Comparison of ENCODE assay signal across 14 mouse cellular contexts in genomic region chr2:84229777-84230176, GRCm38 (mm10).
DNase-seq lines count a peak whose midpoint lies in the region; ATAC-seq lines count a peak whose summit lies in the region.
"Had no signal": no experiment of that assay in that cellular context is flagged by ENCODE, and none has a peak within 500 bp of the region (broad histone marks: within the 10 kb centered on the region; RNA-seq: fewer than 3 reads in every experiment).

No protein-coding gene starts in this region.

- DNase-seq in kidney, adult 11 months = peak; percentile 26
- peak; percentile 32 to 39 for DNase-seq in heart, postnatal 10 days
- peak; percentile 30 to 68 for DNase-seq in kidney, postnatal 25 days
- DNase-seq in T-cell, adult 2 months (ENCODE audit: low spot score) = no peak
- no peak for DNase-seq in embryo, embryonic 10 days (ENCODE audit: low spot score)
- DNase-seq: cerebellum, adult 11-12 months; liver; right cerebral cortex, postnatal 14 days; thymus, postnatal 4 days had no signal

- intact Hi-C loops in heart, postnatal 10 days (cut with DNase I) = loop anchor here (5.0 kb wide), 1 partner anchor 42 kb away; no protein-coding TSS in a partner anchor

- H3K36me3 ChIP-seq in kidney, embryonic 15.5 days = no peaks in the 10 kb centered on the region
- H3K36me3 ChIP-seq in midbrain, embryonic 16.5 days (ENCODE audit: control insufficient read depth, insufficient read depth, low read length) = no peaks in the 10 kb centered on the region
- H3K36me3 ChIP-seq: stomach, embryonic 15.5 days had no signal

- no peaks in the 10 kb centered on the region for H3K9me3 ChIP-seq in kidney, embryonic 15.5 days (replicated peaks)
- no peaks in the 10 kb centered on the region for H3K9me3 ChIP-seq in midbrain, embryonic 16.5 days (replicated peaks; ENCODE audit: control insufficient read depth, low read length, poor library complexity, severe bottlenecking)
- H3K9me3 ChIP-seq: forebrain, embryonic 13.5 days; stomach, embryonic 15.5 days had no signal

- no peak overlapping the region for H3K9ac ChIP-seq in kidney, embryonic 15.5 days
- no peak overlapping the region for H3K9ac ChIP-seq in midbrain, embryonic 16.5 days (ENCODE audit: low read depth, low read length)
- H3K9ac ChIP-seq: forebrain, embryonic 13.5 days; stomach, embryonic 15.5 days had no signal

- 55% methylated on average over 3 of the region's 3 CpGs for WGBS in kidney, embryonic 15.5 days
- WGBS in midbrain, embryonic 16.5 days = 81% methylated on average over 3 of the region's 3 CpGs

- H3K27me3 ChIP-seq in kidney, embryonic 15.5 days = no peaks in the 10 kb centered on the region
- no peaks in the 10 kb centered on the region for H3K27me3 ChIP-seq in midbrain, embryonic 16.5 days (ENCODE audit: control insufficient read depth, insufficient read depth, low read depth, low read length)
- H3K27me3 ChIP-seq: forebrain, embryonic 13.5 days; stomach, embryonic 15.5 days had no signal

- H3K4me3 ChIP-seq in kidney, embryonic 15.5 days (replicated peaks) = no peak overlapping the region
- H3K4me3 ChIP-seq in midbrain, embryonic 16.5 days (ENCODE audit: low read depth, low read length) = no peak overlapping the region
- H3K4me3 ChIP-seq: forebrain, embryonic 13.5 days; stomach, embryonic 15.5 days had no signal

- no peak overlapping the region for H3K4me2 ChIP-seq in kidney, embryonic 15.5 days
- no peak overlapping the region for H3K4me2 ChIP-seq in midbrain, embryonic 16.5 days (ENCODE audit: low read length)
- H3K4me2 ChIP-seq: forebrain, embryonic 13.5 days; stomach, embryonic 15.5 days had no signal

- H3K4me1 ChIP-seq in kidney, embryonic 15.5 days = no peaks in the 10 kb centered on the region; the same call in 1 of the 2 replicates
- H3K4me1 ChIP-seq in midbrain, embryonic 16.5 days (ENCODE audit: control insufficient read depth, insufficient read depth, low read length) = no peaks in the 10 kb centered on the region
- H3K4me1 ChIP-seq: forebrain, embryonic 13.5 days; stomach, embryonic 15.5 days had no signal

- ATAC-seq in kidney, embryonic 15.5 days (replicated peaks; ENCODE audit: low FRiP score) = no peak
- ATAC-seq in midbrain, embryonic 16.5 days = no peak
- ATAC-seq: forebrain, embryonic 13.5 days; hindbrain, postnatal 0 days had no signal

- no peak overlapping the region for H3K27ac ChIP-seq in kidney, embryonic 15.5 days
- no peak overlapping the region for H3K27ac ChIP-seq in midbrain, embryonic 16.5 days (ENCODE audit: low read length)
- H3K27ac ChIP-seq: forebrain, embryonic 13.5 days; hindbrain, postnatal 0 days; stomach, embryonic 15.5 days had no signal

Comparison
In these comparisons a context has a peak if more than half of its experiments do, and no peak if none do; other contexts are left out.
1. DNase-seq: peak in kidney, adult 11 months (single experiment), heart, postnatal 10 days (2 of 2) and kidney, postnatal 25 days (2 of 2); none in T-cell, adult 2 months (single experiment) and embryo, embryonic 10 days (single experiment).